Mouse (Mus musculus) cerebellum, postnatal 36 days (tissue): ENCODE results near the gene Cpvl.

Experiments
- DNase-seq, 2 experiments: peaks; one replicate each; pipeline ENCODE4 v3.0.0; 2021 to 2022; ENCODE audit warnings: mixed read lengths in 2 of 2

The Cpvl gene

GRCm38 (mm10) chr6:53881623-53882022 lies 96.8 kb downstream of the Cpvl start:
- no peak for DNase-seq

DNA sequence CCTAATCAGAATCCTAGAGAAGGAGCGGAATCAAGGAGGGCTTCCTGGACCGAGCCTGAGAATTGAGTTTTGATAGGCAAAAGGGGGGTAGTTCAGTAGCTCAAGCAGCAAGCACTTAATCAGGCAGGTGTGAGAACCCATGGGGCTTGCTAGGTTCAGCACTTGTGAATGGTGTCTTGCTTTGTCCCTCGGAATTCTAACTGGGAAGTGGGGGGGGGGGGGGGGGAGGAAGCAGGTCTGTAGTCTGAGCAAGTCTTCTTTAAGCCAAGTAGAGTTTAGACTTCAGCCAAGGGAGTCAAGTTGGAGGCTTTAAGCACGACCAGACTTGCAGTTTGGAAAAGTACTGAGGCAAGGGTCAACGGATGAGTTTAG lies 97.2 kb downstream of the Cpvl start:
- no peak for DNase-seq

DNA sequence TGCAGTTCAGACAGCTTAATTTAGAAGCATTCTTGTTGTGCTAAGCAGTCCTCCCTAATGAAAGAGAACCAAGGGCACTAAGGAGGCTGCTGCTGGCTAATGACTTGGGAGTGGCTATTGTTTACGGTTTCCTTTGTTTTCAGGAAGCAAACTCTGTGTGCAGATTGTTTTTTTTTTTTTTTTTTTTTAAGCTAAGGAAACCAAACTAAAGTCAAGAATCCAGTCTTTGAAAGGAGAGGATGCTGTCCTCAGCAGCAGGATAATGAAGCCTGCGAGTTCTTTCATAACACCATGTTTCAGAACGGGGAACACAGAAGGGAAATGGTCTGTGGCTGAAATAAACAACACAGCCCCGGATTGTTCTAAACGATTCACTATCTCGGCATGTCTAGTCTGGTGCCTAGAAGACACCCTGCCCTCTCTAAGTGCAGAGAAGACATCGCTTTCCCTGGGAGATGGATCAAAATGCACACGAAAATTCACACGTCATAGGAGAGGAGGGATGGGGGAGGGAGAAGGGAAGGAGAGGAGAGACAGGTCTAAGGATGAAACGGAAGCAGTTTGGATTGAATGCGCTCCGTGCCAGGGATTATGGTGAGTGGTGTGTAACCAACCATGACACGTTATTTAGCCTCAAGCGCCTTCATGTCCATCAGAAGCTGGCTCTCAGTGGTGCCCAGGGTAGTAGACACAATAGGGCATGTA lies 97.8 kb downstream of the Cpvl start:
- peak; percentile 15 to 31 for DNase-seq

DNA sequence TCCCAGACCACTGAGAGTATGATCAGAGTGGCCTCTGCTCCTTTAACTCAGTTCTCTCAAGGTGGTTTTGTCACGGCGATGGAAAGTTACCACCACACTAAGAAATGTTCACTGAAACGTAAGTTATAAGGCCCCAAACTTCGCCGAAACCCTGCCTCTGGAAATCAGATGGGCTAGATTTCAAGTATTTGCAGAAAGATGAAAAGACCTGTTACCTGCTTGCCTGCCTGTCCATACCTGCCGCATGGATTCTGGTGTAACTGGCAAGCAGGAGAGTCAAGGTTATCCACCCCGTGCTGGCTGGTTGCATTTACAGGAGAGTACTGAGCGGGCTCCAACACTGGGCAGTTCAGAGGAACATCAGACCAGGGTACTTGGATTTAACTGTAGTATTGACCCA lies 98.9 kb downstream of the Cpvl start:
- no peak for DNase-seq

DNA sequence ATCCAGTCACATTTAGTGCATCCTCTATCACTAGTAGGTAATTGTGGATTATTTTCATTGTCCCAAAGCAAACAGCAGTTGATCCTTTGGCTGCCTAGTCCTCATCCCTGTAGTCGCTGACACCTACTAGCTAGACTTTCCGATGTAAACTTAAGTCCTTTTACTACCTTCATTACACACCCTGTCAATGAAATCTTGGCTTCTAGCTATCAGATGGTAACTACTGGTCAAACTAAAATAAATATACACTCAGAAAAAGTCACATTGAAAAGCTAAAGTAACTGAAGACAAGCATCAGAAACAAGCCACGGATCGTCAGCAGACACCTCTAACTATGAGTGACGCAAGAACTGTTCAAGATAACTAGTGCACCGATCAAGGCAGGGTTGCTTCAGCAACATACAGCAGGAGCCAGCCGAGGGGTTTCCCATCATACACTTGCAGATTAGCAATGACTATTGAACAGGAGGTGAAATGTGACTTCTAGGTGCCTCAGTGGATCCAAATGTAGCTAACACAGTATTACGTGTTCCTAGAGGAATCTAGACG lies 103.5 kb downstream of the Cpvl start:
- no peak for DNase-seq

DNA sequence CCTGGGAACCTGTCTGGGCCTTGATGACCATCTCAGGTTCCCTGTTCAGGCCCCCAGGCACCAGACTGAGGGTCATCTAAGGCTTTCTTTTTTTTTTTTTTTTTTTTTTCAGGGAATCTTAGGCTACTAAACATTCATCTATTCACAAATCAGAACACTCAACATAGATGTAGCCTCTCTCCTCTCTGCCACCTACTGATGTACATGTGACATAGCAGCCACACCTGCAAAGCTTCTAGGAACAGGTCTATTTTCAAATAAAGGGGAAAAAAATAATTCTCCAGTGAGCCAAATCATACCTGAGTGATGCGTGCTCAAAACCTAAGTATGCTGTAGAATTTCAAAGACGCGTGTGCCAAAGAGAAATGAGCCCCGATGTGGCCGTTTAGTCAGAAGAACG lies 106.6 kb downstream of the Cpvl start:
- no peak for DNase-seq

- no peak for DNase-seq
Observed at GRCm38 (mm10) chr6:53863011-53863410, 115.5 kb downstream of the Cpvl start.

GRCm38 (mm10) chr6:53859106-53859505 lies 119.4 kb downstream of the Cpvl start:
- no peak for DNase-seq

GRCm38 (mm10) chr6:53857822-53858221 lies 120.6 kb downstream of the Cpvl start:
- no peak for DNase-seq

DNA sequence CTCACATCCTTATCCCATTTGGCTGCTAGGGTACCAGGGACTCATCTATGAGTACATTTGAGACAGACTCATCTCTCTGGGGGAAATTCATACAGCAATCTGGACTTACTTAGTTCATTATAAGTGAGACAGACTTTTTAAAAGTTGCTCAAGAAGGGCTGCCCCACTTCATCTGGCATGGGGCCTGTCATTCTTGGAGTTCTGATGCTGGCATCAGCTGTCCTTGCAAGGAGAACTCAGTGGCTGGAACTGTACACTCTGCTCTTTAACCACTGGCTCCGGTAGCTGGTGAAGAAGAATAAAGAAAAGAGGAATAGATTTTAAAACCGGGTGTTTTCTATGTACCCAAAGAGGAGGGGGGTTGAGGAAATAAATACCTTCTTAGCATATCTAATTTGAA lies 121.7 kb downstream of the Cpvl start:
- DNase-seq, result no peak

DNA sequence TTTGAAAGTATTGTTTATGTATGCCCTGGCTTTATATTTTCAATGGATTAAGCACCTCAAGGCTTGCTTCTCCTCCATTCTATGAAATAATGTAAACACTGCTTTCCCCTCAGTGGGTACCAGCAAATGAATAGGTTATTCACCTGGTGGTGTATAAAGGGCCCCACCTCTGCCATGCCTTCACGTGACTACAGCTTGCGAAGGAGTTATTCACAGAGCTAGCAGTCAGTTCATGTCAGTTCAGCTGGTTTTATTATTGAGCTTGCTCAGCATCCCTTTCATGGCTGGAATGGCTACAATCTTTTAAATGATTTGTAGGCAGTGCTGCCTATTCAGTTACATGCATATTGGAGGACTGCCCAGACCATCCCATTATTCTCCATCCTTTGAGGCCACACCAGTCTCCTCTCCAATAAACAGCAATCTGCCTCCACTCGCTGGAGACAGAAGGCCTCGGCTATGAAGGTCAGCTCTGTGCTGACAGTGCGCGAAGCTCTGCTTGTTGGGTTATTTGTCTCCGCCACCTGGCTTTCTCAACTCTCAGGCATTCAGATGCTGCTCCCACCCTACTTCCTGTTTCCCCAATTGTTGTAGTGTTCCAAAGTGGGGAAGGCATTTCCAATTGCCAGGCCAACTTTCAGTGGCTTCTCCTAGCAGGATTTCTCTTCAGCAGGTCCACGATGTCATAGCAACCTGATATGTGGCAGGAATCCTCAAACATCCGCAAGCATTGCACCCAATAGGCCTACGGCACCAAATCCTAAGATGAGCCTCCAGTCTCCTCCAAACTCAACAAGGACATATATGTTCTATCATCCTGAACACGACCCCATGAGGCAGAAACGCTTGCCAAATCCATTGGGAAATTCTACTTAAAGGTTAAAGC lies 123.3 kb downstream of the Cpvl start:
- DNase-seq, result no peak

GRCm38 (mm10) chr6:53854226-53854625 lies 124.2 kb downstream of the Cpvl start:
- no peak for DNase-seq

- DNase-seq, result no peak
Observed at GRCm38 (mm10) chr6:53853546-53853945, 124.9 kb downstream of the Cpvl start.

DNA sequence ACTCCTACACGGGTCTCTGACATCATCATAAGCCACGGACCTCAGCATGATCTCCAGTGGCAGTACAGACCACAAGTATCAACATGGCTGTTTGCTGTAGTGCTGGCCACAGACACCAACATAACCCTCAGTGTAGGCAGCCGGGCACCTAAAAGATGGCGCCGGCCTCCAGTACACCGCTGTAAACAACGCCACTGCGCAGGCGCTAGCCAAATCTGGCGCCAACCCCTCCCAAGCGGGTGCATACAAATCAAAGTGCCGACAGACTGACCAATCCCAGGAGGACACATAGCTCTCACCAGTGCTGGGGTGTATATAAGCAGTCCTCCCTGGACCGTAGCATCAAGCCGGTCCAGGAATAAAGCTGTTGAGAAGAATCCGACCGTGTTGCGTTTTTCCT lies 133.8 kb downstream of the Cpvl start:
- DNase-seq, result no peak

DNA sequence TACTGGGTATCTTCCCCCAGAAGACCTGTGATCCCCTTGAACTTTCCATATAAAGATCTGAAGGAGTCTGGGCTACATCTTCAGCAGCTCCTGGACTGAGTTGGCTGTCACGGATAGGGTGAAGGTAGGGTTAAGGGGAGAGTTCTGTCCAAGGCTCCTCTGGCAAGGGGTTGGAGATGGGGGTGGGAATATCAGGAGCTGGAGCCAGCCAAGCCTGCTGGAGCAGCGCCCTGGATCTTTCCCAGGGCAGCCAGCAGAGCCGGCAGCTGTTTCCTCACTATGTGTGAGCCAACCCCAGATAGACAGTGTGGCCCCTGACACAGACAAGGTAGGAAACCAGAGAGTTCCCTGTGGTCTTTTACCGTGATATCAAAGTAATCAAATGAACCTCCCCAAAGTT lies 153.3 kb downstream of the Cpvl start:
- DNase-seq, result no peak
